Mouse (Mus musculus): ENCODE measurements at regions not wholly inside any gene's neighbourhood (a gene's known extent, or its start where the extent isn't known, plus 50 kb on each side); places are given as distances from the start of the nearest gene placed in this dataset.

GRCm38 (mm10) chr13:59899521-59899920, 76.6 kb upstream of the Tut7 start:
- TF ChIP-seq ZC3H11A (IDR thresholded peaks at IDR 0.05; ENCODE audit: borderline replicate concordance, low read depth, low read length) (no peak), CHD2 (IDR thresholded peaks at IDR 0.05; ENCODE audit: low read depth, low read length) (no peak), ZNF384 (IDR thresholded peaks at IDR 0.05; ENCODE audit: low read depth, low read length) (no peak)
